Mouse (Mus musculus): ENCODE data around the gene 6030452D12Rik.

The 6030452D12Rik gene

DNA sequence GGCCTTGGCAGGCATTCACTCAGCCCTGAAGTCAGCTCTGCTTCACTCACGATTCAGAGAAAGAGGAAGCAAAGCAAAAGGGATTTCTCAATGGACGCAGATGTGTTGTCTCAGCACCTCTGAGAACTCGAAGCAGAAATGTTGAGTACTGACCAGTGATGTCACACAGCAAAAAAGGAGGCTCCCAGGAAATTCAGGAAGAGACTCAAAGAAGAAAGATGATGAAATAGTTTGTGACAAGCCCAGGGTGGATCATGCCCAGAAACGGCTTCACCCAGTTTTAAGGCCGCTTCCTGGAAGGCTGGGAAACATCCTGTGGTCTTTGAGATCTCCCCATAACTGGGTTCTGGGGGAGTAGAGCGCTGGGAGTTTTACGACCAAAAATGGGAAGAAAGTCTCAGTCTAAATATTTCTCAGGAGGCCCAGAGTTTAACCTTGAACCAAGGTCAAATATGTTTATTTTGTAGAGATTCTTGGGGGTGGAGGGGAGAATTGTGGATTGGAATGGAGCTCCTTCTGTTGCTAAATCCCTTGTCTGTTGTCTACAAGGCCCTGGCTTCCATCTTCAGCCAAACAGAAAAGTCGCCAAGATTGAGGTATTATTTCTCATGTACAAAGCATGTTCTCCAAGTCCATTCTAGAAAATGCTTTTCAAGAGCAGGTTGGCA, at the start of gene 6030452D12Rik:
Gene 6030452D12Rik, plus strand, starts transcription at position 505 of the 668 bp plus-strand sequence.
- DNase-seq (ENCODE audit: low spot score), result no peak

DNA sequence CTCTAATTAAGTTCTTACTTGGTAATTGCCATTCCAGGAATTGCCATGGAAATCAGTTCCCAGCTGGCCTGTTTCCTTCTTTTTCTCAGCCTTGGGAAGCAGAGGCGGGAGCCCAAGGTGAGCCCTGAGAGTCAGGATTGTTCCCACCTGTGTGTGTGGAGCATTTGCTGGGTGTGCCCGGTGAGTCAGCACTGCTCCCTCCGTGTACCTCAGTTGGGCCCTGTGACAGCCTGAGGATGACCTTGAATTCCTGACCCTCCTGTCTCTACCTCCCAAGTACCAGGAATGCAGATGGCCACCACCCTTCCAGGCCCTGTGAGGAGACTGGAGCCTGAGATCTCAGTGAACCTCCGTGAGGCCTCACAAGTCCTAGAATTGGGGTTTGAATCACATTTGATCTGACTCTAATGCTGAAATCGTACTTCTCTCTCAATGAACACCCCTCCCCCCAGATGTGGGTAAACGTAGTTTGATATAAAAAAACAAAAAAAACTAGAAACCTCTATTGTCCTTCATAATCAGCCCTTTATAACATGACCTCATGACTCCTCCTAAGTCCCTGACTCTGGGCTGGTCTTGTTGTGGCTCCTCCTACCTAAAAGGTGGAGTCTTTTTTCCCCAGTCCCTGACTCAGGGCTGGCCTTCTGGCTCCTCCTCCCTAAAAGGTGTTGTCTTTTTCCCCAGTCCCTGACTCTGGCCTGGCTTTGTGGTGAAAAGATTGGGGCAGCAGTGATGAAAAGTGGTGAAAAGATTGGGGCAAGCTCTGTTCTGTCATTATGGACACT, 48.8 kb upstream of the 6030452D12Rik start:
- no peak for DNase-seq (ENCODE audit: low spot score)

GRCm38 (mm10) chr8:106452701-106453481, 47.4 kb upstream of the 6030452D12Rik start:
- no peak for DNase-seq (ENCODE audit: low spot score)

DNA sequence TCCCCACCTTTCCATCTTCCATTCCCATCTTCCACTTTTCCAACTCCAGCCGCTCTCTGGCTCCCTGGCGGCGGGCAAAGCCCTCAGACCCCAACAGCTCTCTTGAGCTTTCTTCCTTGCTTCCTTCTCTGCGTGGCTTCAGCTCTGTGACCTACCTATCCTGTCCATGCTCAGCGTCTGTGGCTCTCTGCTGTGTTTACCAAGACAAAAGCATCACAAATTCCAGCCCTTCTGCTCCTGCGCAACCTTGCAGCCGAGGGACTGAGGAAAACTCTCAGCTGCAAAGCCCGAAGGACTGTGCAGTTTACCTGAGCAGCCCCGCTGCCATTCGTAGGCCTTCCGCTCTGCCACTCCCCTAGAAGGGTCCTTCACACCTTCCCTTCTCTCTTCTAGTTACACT, 46.3 kb upstream of the 6030452D12Rik start:
- no peak for DNase-seq (ENCODE audit: low spot score)

GRCm38 (mm10) chr8:106462131-106462530, 38.2 kb upstream of the 6030452D12Rik start:
- DNase-seq (ENCODE audit: low spot score), result no peak

DNA sequence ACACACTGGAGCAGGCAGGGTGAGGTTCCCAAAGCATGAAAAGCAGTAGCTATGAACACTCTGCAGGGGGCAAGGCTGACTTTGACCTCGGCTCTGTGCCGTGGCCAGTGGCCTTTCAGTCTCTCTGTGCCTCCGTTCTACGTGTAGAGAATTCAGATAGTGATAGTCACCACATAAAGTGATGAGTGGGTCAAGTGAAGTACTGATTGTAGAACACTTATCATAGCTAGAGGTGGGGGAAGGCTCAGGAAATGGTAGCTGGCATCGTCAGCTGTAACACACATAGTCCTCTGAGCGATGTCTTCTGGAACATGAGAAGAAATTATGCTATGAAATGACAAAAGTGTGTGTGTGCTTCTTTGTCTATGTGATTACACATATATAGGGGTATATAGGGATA, 36.5 kb upstream of the 6030452D12Rik start:
- DNase-seq (ENCODE audit: low spot score), result no peak

GRCm38 (mm10) chr8:106469485-106469884, 30.8 kb upstream of the 6030452D12Rik start:
- DNase-seq (ENCODE audit: low spot score), result no peak

DNA sequence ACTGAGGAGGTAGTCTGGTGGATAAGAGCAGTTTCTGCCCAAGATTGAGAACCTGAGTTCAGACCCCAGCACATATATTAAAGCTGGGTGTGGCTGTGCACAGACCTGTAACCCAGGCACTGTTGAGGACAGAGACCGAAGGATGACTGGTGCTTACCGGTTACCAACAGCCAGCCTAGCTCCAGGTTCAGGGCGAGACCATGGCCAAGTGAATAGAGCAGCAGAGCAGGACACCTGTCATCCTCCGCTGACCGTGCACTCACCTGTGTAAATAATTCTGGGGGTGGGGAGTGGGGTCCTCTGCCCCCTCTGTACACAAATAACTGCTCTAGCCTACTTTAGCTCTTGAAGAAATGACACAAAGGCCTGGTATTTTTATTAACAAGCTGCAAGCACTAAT, 26.3 kb upstream of the 6030452D12Rik start:
- no peak for DNase-seq (ENCODE audit: low spot score)

- no peak for DNase-seq (ENCODE audit: low spot score)
Observed at GRCm38 (mm10) chr8:106504241-106504640, 3.9 kb downstream of the 6030452D12Rik start.

DNA sequence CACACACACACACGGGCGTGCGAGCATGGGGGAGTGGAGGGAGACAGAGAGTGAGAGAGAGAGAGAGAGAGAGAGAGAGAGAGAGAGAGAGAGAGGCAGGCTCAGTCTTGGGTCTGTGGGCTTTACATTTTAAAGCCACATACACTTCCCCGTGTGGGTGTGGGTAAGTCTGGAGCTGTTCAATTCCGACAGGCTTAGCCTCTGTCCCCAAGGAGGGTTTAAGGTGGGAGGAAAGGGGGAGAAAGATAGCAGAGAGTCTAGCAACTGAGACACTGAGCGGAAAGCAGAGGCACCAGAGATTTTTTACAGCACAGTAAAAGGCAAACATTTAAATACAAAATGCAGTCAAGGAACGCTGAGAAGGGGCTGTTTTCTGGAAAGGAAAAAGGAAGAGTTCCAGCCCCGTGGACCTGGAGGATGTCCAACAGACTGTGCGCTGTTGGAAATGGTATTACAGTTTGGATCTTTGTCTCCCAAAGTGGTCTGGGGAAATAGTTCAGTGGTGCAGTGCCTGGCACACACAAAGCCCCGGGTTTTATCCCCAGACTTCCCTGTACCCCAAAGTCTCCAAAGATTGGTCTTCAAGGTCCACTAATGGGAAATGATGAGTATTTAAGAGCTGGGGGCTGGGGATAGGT, 5.1 kb downstream of the 6030452D12Rik start:
- DNase-seq (ENCODE audit: low spot score), result no peak

DNA sequence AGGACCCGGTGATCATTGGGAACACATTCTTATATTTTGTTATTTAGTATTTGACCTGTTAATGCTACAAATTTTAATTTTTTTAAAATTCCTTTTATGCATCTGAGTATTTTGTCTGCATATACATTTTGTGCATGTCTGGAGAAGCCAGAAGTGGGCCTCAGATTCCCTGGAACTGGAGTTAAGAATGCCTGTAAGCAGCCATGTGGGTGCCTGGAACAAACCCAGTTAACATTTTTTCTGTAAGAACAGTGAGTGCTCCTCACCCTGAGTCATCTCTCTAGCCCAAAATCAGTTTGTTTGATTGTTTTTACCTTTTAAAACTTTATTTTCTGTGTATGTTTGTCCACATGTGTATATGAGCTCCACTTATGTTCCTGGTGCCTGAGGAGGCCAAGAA, 5.8 kb downstream of the 6030452D12Rik start:
- no peak for DNase-seq (ENCODE audit: low spot score)

DNA sequence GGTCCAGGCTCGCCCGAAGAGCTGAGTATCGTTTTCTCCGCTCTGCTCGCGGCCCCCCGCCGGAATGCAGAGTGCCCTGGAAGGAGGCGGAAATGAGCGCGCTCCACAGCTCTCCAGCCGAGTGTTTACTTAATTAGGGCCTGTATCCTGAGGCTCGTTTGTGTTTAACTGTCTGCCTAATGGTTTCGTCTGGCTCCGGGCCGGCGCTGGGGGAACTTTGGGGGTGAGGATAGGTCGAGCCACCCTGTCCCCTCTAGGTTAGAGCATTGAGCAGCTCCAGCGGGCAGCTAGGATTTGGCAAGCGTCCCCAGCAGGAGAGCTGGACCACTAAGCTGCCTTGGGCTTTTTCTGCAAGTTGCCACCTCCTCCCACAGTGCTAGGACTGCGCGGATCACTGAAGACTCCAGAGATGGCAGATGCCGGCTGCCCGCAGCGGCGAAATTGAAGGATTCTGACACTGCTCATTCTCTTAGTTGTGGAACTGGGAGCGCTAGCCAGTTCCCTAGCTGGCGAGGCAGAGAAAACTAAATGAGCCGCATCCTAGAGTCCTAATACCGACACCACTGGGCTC, 7.5 kb downstream of the 6030452D12Rik start:
- DNase-seq (ENCODE audit: low spot score), result no peak

DNA sequence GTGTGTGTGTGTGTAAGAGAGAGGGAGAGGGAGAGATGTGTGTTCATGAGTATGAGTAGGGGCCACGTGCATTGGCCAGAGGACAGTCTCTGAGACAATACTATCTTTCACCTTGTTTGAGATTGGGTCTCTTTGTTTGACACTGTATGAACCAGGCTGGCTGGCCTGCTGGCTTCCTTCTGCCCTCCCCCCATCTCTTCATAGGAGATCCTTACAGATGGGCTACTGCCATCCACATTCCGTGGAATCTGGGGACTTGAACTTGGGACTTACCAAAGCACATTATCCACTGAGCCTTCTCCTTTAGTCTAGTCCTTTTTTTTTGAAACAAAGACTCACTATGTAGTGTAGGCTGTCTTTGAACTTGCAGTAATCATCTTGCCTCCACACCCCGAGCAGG, 8.1 kb downstream of the 6030452D12Rik start:
- DNase-seq (ENCODE audit: low spot score), result no peak

GRCm38 (mm10) chr8:106509079-106509780, 8.9 kb downstream of the 6030452D12Rik start:
- DNase-seq (ENCODE audit: low spot score), result no peak

- DNase-seq (ENCODE audit: low spot score), result no peak
Observed at GRCm38 (mm10) chr8:106510365-106510975, 10.1 kb downstream of the 6030452D12Rik start, which contains the start of gene Cdh3. Cdh3 (plus strand) TSS chr8:106510891.

- DNase-seq (ENCODE audit: low spot score), result no peak
Observed at GRCm38 (mm10) chr8:106511065-106511501, 10.8 kb downstream of the 6030452D12Rik start.

GRCm38 (mm10) chr8:106511531-106512041, 11.3 kb downstream of the 6030452D12Rik start:
- no peak for DNase-seq (ENCODE audit: low spot score)

GRCm38 (mm10) chr8:106512475-106513150, 12.3 kb downstream of the 6030452D12Rik start:
- DNase-seq (ENCODE audit: low spot score), result no peak

DNA sequence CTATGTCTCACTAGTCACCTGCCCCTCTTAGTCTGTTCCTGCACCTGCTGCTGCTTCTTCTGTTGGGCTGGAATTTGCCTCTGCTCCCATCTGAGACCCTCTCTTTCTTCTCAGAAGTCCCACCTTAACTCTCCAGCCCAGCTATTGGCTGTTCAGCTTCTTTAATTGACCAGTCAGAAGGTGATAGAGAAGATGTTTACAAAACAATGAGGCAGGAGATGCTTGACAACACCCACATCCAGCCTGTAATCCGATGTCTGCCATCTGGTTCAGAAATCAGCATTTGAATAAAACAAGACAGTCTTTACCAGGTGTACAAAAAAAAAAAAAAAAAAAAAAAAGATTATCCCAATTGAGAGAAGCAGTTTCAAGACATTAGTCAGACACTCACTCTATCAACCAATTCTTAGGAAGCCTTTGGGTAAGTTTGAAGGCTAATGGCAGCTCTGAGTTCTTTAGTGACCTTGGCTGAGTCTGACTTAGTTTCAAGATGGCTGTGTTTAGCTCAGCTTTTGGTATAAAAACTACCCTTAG, 15.7 kb downstream of the 6030452D12Rik start:
- DNase-seq (ENCODE audit: low spot score), result no peak

- DNase-seq (ENCODE audit: low spot score), result no peak
Observed at GRCm38 (mm10) chr8:106516581-106516980, 16.3 kb downstream of the 6030452D12Rik start.
